Mouse (Mus musculus): ENCODE measurements around the gene Sat1. TPM values are rescaled to one million over a fixed set of nuclear protein-coding genes. Genes with fewer than 3 reads are reported as not detected.

Gene Sat1
- polyA plus RNA-seq, 1 experiment from 2014 or later: 58.9 TPM

Other genes with a start within 250 kb of the Sat1 start
- gene Magea8, start 220.6 kb downstream of the Sat1 start, polyA plus RNA-seq (2016; fragmentation: Nextera tagmentation; extraction: Ambion mirVana): not detected in 2 replicates
- gene Magea5, start 153.3 kb downstream of the Sat1 start, polyA plus RNA-seq (2016; fragmentation: Nextera tagmentation; extraction: Ambion mirVana): not detected in 2 replicates
- gene Magea1, start 126.7 kb downstream of the Sat1 start, polyA plus RNA-seq (2016; fragmentation: Nextera tagmentation; extraction: Ambion mirVana): not detected in 2 replicates
- gene Magea2, start 122.8 kb downstream of the Sat1 start, polyA plus RNA-seq (2016; fragmentation: Nextera tagmentation; extraction: Ambion mirVana): not detected in 2 replicates
- gene Cldn34b2, start 88.0 kb downstream of the Sat1 start, polyA plus RNA-seq (2016; fragmentation: Nextera tagmentation; extraction: Ambion mirVana): not detected in 2 replicates
- 15.0 and 18.1 TPM in 2 replicates for gene Acot9, start 46.0 kb upstream of the Sat1 start, polyA plus RNA-seq (2016; fragmentation: Nextera tagmentation; extraction: Ambion mirVana)
- gene Prdx4, start 124.3 kb upstream of the Sat1 start, polyA plus RNA-seq (2016; fragmentation: Nextera tagmentation; extraction: Ambion mirVana): 179 and 202 TPM in 2 replicates

Data from forebrain, embryonic 12.5 days (tissue).